Mouse (Mus musculus): ENCODE results near the gene Kcnf1.

GRCm38 (mm10) chr12:17219107-17219506 lies 42.4 kb upstream of the Kcnf1 start:
- TF ChIP-seq CTCF (IDR thresholded peaks at IDR 0.05; ENCODE audit: extremely low read depth, insufficient read length, insufficient replicate concordance, low read depth, low read length) (no peak), POLR2A (IDR thresholded peaks at IDR 0.05; ENCODE audit: low read depth, low read length) (no peak)

Measured in small intestine, adult 2 months (tissue).